Mouse (Mus musculus): ENCODE data around the gene Wars2.

DNA sequence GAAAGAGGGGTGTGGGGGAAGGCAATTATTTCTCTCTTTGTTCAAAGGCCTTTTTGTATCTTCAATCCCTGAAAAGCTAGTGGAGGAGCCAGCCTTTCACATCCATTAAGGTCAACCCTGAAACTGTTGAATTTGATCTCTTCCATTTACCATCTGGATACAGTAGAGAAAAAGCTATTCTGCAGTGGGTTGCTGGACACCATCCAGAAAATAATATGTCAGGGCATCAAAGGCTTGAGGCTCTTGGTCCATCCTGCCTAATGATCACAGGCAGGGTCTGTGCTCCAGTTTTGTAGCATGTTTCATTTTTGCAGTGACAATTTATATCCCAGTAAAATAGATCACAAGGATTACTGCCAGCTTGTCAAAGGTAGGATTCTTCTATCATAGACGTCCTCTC lies 16.1 kb downstream of the Wars2 start:
- no peak for TF ChIP-seq POLR2A (IDR thresholded peaks at IDR 0.05; ENCODE audit: borderline replicate concordance, control insufficient read depth, low read depth, low read length)
- no peak for TF ChIP-seq CTCF (IDR thresholded peaks at IDR 0.05; ENCODE audit: control insufficient read depth, insufficient read depth, low read length)

Measured in bone marrow, adult 2 months (tissue).